Mouse (Mus musculus) liver, embryonic 12.5 days (tissue): ENCODE measurements around the gene Wfikkn1. TPM values are rescaled to one million over a fixed set of nuclear protein-coding genes. Genes with fewer than 3 reads are reported as not detected.

Experiments
- ATAC-seq: fragments of 200-750 bp; cut with Nextera tagmentation; 2 replicates; pipeline ENCODE4 v1.8.0; 2017; ENCODE audit warnings: moderate number of reproducible peaks, mild to moderate bottlenecking, moderate library complexity
- H3K27ac ChIP-seq: fragments of 300-500 bp; sonication (generic); 2 replicates; pipeline ENCODE4 v1.5.1; 2016; ENCODE audit warnings: mild to moderate bottlenecking
- H3K27me3 ChIP-seq: fragments of 300-500 bp; sonication (generic); replicated peaks from 2 replicates; pipeline ENCODE4 v1.6.1; 2016; ENCODE audit warnings: mild to moderate bottlenecking, moderate library complexity
- H3K36me3 ChIP-seq: fragments of 300-500 bp; sonication (generic); 2 replicates; pipeline ENCODE4 v1.6.1; 2016; ENCODE audit warnings: mild to moderate bottlenecking, moderate library complexity
- H3K4me1 ChIP-seq: fragments of 300-500 bp; sonication (generic); 2 replicates; pipeline ENCODE4 v1.6.1; 2016
- H3K4me2 ChIP-seq: fragments of 300-500 bp; sonication (generic); 2 replicates; pipeline ENCODE4 v1.6.1; 2016; ENCODE audit warnings: mild to moderate bottlenecking, moderate library complexity
- H3K4me3 ChIP-seq: fragments of 300-500 bp; sonication (generic); 2 replicates; pipeline ENCODE4 v1.5.1; 2016; ENCODE audit warnings: mild to moderate bottlenecking, moderate library complexity
- H3K9ac ChIP-seq: fragments of 300-500 bp; sonication (generic); 2 replicates; pipeline ENCODE4 v1.6.1; 2016; ENCODE audit warnings: mild to moderate bottlenecking, moderate library complexity
- H3K9me3 ChIP-seq: fragments of 300-500 bp; sonication (generic); replicated peaks from 2 replicates; pipeline ENCODE4 v1.6.1; 2016; ENCODE audit warnings: mild to moderate bottlenecking, moderate library complexity
- WGBS: fragments of 180-500 bp; shearing (Covaris S2); methylation state at CpG from one replicate; pipeline ENCODE4 v1.1.7; 2016; ENCODE audit not compliant: insufficient replicate concordance; 5-methylcytosine and 5-hydroxymethylcytosine counted together
- polyA plus RNA-seq: library from polyadenylated mRNA; unstranded; fragments of >200 nt; fragmentation: Nextera tagmentation; extraction: Ambion mirVana; gene quantifications from 2 replicates; pipeline ENCODE4 v1.2.1, GENCODE M21; 2016

Wfikkn1 gene
- polyA plus RNA-seq, 1 experiment from 2014 or later, result 0.91 TPM

- no peak for ATAC-seq
- no peak overlapping the region for H3K9ac ChIP-seq
- no peak overlapping the region for H3K4me2 ChIP-seq
- H3K9me3 ChIP-seq, result no peaks in the 10 kb centered on the region
- H3K27ac ChIP-seq, result no peak overlapping the region
- H3K36me3 ChIP-seq, result peaks cover 3% of the 10 kb centered on the region; the same call in 1 of the 2 replicates
- 69% methylated on average over 4 of the region's 4 CpGs for whole genome bisulfite sequencing
- H3K4me1 ChIP-seq, result peaks cover 37% of the 10 kb centered on the region
- H3K4me3 ChIP-seq, result no peak overlapping the region
- H3K27me3 ChIP-seq, result no peaks in the 10 kb centered on the region
Measured at GRCm38 (mm10) chr17:25911816-25912215, 31.2 kb upstream of the Wfikkn1 start.

GRCm38 (mm10) chr17:25907640-25908039, 27.0 kb upstream of the Wfikkn1 start:
- no peaks in the 10 kb centered on the region for H3K27me3 ChIP-seq
- peaks cover 17% of the 10 kb centered on the region; the same call in 1 of the 2 replicates for H3K4me1 ChIP-seq
- 77% methylated on average over 2 of the region's 2 CpGs for WGBS
- H3K4me2 ChIP-seq, result no peak overlapping the region
- no peak overlapping the region for H3K27ac ChIP-seq
- no peaks in the 10 kb centered on the region for H3K9me3 ChIP-seq
- no peak overlapping the region for H3K4me3 ChIP-seq
- peaks cover 3% of the 10 kb centered on the region; the same call in 1 of the 2 replicates for H3K36me3 ChIP-seq
- H3K9ac ChIP-seq, result no peak overlapping the region
- no peak for ATAC-seq

GRCm38 (mm10) chr17:25903061-25903460, 22.4 kb upstream of the Wfikkn1 start:
- no peak for ATAC-seq
- Histone ChIP-seq H3K27me3 (no peaks in the 10 kb centered on the region), H3K36me3 (peaks cover 18% of the 10 kb centered on the region), H3K4me3 (no peak overlapping the region), H3K9me3 (no peaks in the 10 kb centered on the region), H3K9ac (no peak overlapping the region), H3K27ac (no peak overlapping the region), H3K4me1 (peaks cover 12% of the 10 kb centered on the region; the same call in 1 of the 2 replicates), H3K4me2 (no peak overlapping the region)
- 67% methylated on average over 3 of the region's 3 CpGs for WGBS

GRCm38 (mm10) chr17:25900193-25900592, 19.5 kb upstream of the Wfikkn1 start:
- Histone ChIP-seq H3K36me3 (peaks cover 14% of the 10 kb centered on the region), H3K4me1 (peaks cover 23% of the 10 kb centered on the region), H3K9me3 (no peaks in the 10 kb centered on the region), H3K4me3 (no peak overlapping the region), H3K27ac (no peak overlapping the region), H3K27me3 (no peaks in the 10 kb centered on the region), H3K4me2 (no peak overlapping the region), H3K9ac (no peak overlapping the region)
- whole genome bisulfite sequencing, result 92% methylated on average over 1 of the region's 1 CpGs
- no peak for ATAC-seq

- Histone ChIP-seq H3K27me3 (no peaks in the 10 kb centered on the region), H3K4me3 (no peak overlapping the region), H3K9me3 (no peaks in the 10 kb centered on the region), H3K4me2 (no peak overlapping the region), H3K9ac (no peak overlapping the region), H3K27ac (no peak overlapping the region), H3K36me3 (peaks cover 10% of the 10 kb centered on the region; the same call in 1 of the 2 replicates), H3K4me1 (peaks cover 18% of the 10 kb centered on the region)
- 72% methylated on average over 12 of the region's 12 CpGs for WGBS
- no peak for ATAC-seq
Measured at GRCm38 (mm10) chr17:25895891-25896290, 15.2 kb upstream of the Wfikkn1 start.

GRCm38 (mm10) chr17:25895415-25895814, 14.8 kb upstream of the Wfikkn1 start:
- peaks cover 6% of the 10 kb centered on the region for H3K36me3 ChIP-seq
- no peak overlapping the region for H3K9ac ChIP-seq
- no peak for ATAC-seq
- 33% methylated on average over 2 of the region's 2 CpGs for WGBS
- no peak overlapping the region for H3K4me3 ChIP-seq
- H3K4me1 ChIP-seq, result peaks cover 18% of the 10 kb centered on the region
- no peaks in the 10 kb centered on the region for H3K27me3 ChIP-seq
- H3K4me2 ChIP-seq, result no peak overlapping the region
- no peak overlapping the region for H3K27ac ChIP-seq
- no peaks in the 10 kb centered on the region for H3K9me3 ChIP-seq

GRCm38 (mm10) chr17:25893975-25894617, 13.4 kb upstream of the Wfikkn1 start:
- WGBS, result 19% methylated on average over 2 of the region's 2 CpGs
- peaks cover 12% of the 10 kb centered on the region for H3K36me3 ChIP-seq
- no peak overlapping the region for H3K4me2 ChIP-seq
- H3K9ac ChIP-seq, result no peak overlapping the region
- no peak overlapping the region for H3K27ac ChIP-seq
- peak; percentile 72 for ATAC-seq
- no peaks in the 10 kb centered on the region for H3K9me3 ChIP-seq
- no peak overlapping the region for H3K4me3 ChIP-seq
- H3K4me1 ChIP-seq, result peaks cover 18% of the 10 kb centered on the region
- no peaks in the 10 kb centered on the region for H3K27me3 ChIP-seq

GRCm38 (mm10) chr17:25888837-25889236, 8.2 kb upstream of the Wfikkn1 start:
- 63% methylated on average over 3 of the region's 3 CpGs for WGBS
- ATAC-seq, result no peak

GRCm38 (mm10) chr17:25887467-25887866, 6.8 kb upstream of the Wfikkn1 start:
- peaks cover 21% of the 10 kb centered on the region for H3K4me1 ChIP-seq
- no peak for ATAC-seq
- 69% methylated on average over 10 of the region's 10 CpGs for WGBS
- H3K36me3 ChIP-seq, result peaks cover 47% of the 10 kb centered on the region
- H3K27ac ChIP-seq, result no peak overlapping the region
- H3K9me3 ChIP-seq, result no peaks in the 10 kb centered on the region
- H3K4me2 ChIP-seq, result no peak overlapping the region
- H3K9ac ChIP-seq, result no peak overlapping the region
- H3K27me3 ChIP-seq, result no peaks in the 10 kb centered on the region
- no peak overlapping the region for H3K4me3 ChIP-seq

More at GRCm38 (mm10) chr17:25888837-25889236, 8.2 kb upstream of the Wfikkn1 start:
- Histone ChIP-seq H3K4me3 (no peak overlapping the region), H3K27me3 (no peaks in the 10 kb centered on the region), H3K4me2 (no peak overlapping the region), H3K27ac (no peak overlapping the region), H3K9ac (no peak overlapping the region), H3K4me1 (peaks cover 16% of the 10 kb centered on the region), H3K9me3 (no peaks in the 10 kb centered on the region), H3K36me3 (peaks cover 33% of the 10 kb centered on the region)

- no peak overlapping the region for H3K9ac ChIP-seq
- H3K4me2 ChIP-seq, result no peak overlapping the region
- H3K27ac ChIP-seq, result no peak overlapping the region
- H3K4me1 ChIP-seq, result peaks cover 27% of the 10 kb centered on the region
- no peaks in the 10 kb centered on the region for H3K27me3 ChIP-seq
- no peaks in the 10 kb centered on the region for H3K9me3 ChIP-seq
- H3K4me3 ChIP-seq, result no peak overlapping the region
- ATAC-seq, result no peak
- H3K36me3 ChIP-seq, result peaks cover 50% of the 10 kb centered on the region
Measured at GRCm38 (mm10) chr17:25886806-25887205, 6.1 kb upstream of the Wfikkn1 start.

- H3K27ac ChIP-seq, result no peak overlapping the region
- whole genome bisulfite sequencing, result 52% methylated on average over 4 of the region's 4 CpGs
Measured at GRCm38 (mm10) chr17:25885636-25886035, 5.0 kb upstream of the Wfikkn1 start.

GRCm38 (mm10) chr17:25883824-25884223, 3.2 kb upstream of the Wfikkn1 start:
- WGBS, result 75% methylated on average over 3 of the region's 3 CpGs
- Histone ChIP-seq H3K27ac (no peak overlapping the region), H3K4me3 (no peak overlapping the region), H3K9ac (no peak overlapping the region), H3K27me3 (no peaks in the 10 kb centered on the region), H3K36me3 (peaks cover 53% of the 10 kb centered on the region), H3K4me1 (peaks cover 41% of the 10 kb centered on the region), H3K9me3 (no peaks in the 10 kb centered on the region), H3K4me2 (no peak overlapping the region)
- no peak for ATAC-seq

More at GRCm38 (mm10) chr17:25885636-25886035, 5.0 kb upstream of the Wfikkn1 start:
- ATAC-seq, result no peak
- no peaks in the 10 kb centered on the region for H3K9me3 ChIP-seq
- H3K4me1 ChIP-seq, result peaks cover 38% of the 10 kb centered on the region
- peaks cover 54% of the 10 kb centered on the region for H3K36me3 ChIP-seq
- no peaks in the 10 kb centered on the region for H3K27me3 ChIP-seq
- no peak overlapping the region for H3K4me2 ChIP-seq
- no peak overlapping the region for H3K9ac ChIP-seq
- H3K4me3 ChIP-seq, result no peak overlapping the region

GRCm38 (mm10) chr17:25883268-25883667, 2.6 kb upstream of the Wfikkn1 start:
- peaks cover 41% of the 10 kb centered on the region for H3K4me1 ChIP-seq
- H3K27me3 ChIP-seq, result no peaks in the 10 kb centered on the region
- H3K4me3 ChIP-seq, result no peak overlapping the region
- 85% methylated on average over 8 of the region's 8 CpGs for WGBS
- peaks cover 55% of the 10 kb centered on the region for H3K36me3 ChIP-seq
- H3K9ac ChIP-seq, result no peak overlapping the region
- H3K9me3 ChIP-seq, result no peaks in the 10 kb centered on the region
- no peak for ATAC-seq
- H3K27ac ChIP-seq, result no peak overlapping the region
- H3K4me2 ChIP-seq, result no peak overlapping the region
